Mouse (Mus musculus) heart, adult 2 months (tissue): ENCODE measurements around the gene Dpf3.

Experiments
- CTCF ChIP-seq: fragments of 200-600 bp; IDR thresholded peaks from 2 replicates; pipeline ENCODE4 v1.8.1; 2022; ENCODE audit warnings: antibody characterized with exemption, mild to moderate bottlenecking, moderate library complexity
- EP300 ChIP-seq: fragments of 200-500 bp; IDR thresholded peaks from 2 replicates; pipeline ENCODE4 v1.6.1; 2011; ENCODE audit warnings: low read depth, low read length, control low read depth; ENCODE audit not compliant: insufficient read depth
- POLR2A ChIP-seq: fragments of 200-500 bp; IDR thresholded peaks from 2 replicates; pipeline ENCODE4 v1.6.1; 2011; ENCODE audit warnings: mild to moderate bottlenecking, low read depth, low read length, control low read depth; ENCODE audit not compliant: insufficient read depth

DNA sequence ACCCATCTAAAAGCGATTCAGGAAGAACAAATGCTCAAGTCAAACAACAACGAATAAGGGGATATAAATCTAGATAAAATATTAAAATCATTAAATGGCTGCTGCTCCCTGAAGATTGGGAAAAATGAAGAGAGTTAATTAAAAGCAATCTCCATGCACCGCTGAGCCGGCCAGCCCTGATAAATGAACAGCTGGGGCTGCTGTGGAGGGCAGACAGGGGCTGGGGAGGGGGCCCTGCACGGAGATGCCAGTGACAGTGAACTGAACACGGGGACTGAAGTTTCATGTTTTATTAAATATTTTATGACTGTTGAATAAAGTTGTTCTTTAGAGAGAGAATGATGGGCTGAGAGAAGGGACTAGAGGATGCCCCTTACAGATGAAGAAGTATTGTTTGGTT, 12.1 kb downstream of the Dpf3 start:
- no peak for TF ChIP-seq CTCF
- TF ChIP-seq POLR2A, result no peak
- no peak for TF ChIP-seq EP300
